Mouse (Mus musculus) liver, adult 10 weeks (tissue): ENCODE measurements around the gene Pced1a. TPM values are rescaled to one million over a fixed set of nuclear protein-coding genes. Genes with fewer than 3 reads are reported as not detected.

Source experiments
- polyA plus RNA-seq: library from polyadenylated mRNA; stranded (reverse); fragments of 350-450 nt; fragmentation: Illumina TruSeq; extraction: RNeasy Lipid Tissue Mini Kit (QIAGEN cat#74804); gene quantifications from one replicate; pipeline ENCODE4 v1.2.3, GENCODE M21; 2014; ENCODE audit warnings: low read depth, low replicate concordance

The Pced1a gene
- 5.1 TPM for polyA plus RNA-seq

GRCm38 (mm10) chr2:130424126-130424853, at the start of gene Pced1a, which contains the start of gene Vps16:
Gene Pced1a (minus strand): TSS chr2:130424701.
Gene Vps16 (plus strand): TSS chr2:130424339.

DNA sequence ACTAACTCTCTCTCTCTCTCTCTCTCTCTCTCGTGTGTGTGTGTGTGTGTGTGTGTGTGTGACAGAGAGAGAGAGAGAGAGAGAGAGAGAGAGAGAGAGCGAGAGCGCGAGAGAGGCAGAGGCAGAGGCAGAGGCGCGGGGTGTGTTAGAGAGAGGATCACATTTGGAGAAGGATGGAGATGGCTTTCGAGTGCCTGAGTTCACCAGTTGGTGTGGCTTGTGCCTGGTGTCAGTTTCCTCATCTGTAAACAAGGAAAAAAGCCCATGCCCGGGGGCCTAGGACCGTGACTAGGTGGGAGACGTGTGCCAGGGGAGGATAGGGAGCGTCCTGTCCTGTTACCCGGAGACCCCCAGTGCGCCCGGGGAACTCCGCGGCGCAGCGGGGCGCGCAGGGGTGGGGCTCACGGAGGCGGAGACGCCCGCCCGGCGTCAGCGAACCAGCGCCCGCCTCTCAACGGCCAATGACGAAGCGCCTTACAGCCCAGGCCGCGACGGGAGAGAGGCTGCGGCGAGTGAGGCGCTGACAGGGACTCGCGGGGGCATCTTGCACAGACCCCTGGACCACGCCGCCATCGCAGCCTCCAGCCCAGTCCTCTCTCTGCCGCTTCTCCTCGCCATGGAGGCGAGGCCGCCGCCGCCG, 25.4 kb upstream of the Pced1a start, which contains the start of gene Ptpra:
TSS of gene Ptpra (plus strand) at position 485 of the 640 bp plus-strand sequence.

DNA sequence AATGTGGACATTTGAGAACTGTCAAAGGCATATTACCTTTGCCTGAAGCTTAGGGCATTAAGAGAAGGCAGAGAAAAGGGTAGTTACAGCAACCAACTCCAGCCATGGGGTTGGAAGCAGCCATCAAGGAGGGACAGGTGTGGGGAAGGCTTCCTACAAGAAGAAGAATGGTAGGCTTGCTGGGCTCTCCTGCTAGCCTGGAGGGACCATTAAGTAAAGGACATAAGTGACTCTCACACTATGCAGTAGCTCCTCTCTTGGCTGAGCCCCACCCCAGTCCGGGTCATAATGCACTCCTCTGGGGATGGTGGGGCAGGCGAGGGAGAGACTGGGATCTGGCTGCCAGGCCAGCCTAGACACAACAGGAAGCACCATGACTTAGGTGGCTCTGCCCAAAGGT, 18.3 kb downstream of the Pced1a start, which contains the start of gene Tmem239:
TSS of gene Tmem239 (plus strand) at position 301 of the 400 bp plus-strand sequence.

DNA sequence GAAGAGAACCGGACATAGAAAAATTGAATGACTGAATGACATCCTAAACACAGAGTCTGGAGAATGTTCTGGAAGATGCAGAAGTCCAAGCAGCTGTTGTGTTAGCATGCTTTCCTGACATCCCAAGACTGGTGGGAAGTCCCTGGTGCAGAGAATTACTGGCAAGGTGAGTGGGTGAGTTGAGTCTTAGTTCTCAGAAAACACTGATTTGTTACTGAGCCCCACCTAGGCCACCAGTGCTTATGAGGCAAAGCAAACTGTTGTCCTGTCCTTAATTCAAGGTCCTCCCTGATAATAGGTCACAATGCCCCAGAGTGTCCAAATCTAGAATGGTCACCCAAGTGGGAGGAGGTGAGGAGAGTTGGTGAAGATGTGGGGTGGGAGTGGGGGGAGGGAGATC, 19.6 kb downstream of the Pced1a start, which contains the start of the genes Gm28372 and 1700020A23Rik:
TSS of gene Gm28372 (plus strand) at position 301 of the 400 bp plus-strand sequence.
TSS of gene 1700020A23Rik (plus strand) at position 321 of the 400 bp plus-strand sequence.

GRCm38 (mm10) chr2:130397186-130397985, 27.1 kb downstream of the Pced1a start, which contains the start of gene Cpxm1:
Gene Cpxm1 (minus strand): TSS chr2:130397574.

Other genes with a start within 250 kb of the Pced1a start
- gene Snrpb, start 245.3 kb downstream of the Pced1a start, polyA plus RNA-seq: 8.1 TPM
- not detected for gene Tmc2, start 229.5 kb downstream of the Pced1a start, polyA plus RNA-seq
- gene Nop56, start 150.3 kb downstream of the Pced1a start, polyA plus RNA-seq: 27.9 TPM
- 114 TPM for gene Idh3b, start 140.2 kb downstream of the Pced1a start, polyA plus RNA-seq
- gene Ebf4, start 129.5 kb downstream of the Pced1a start, polyA plus RNA-seq: not detected
- gene Cpxm1, start 27.1 kb downstream of the Pced1a start, polyA plus RNA-seq: not detected
- not detected for gene Gm28372, start 19.5 kb downstream of the Pced1a start, polyA plus RNA-seq
- gene 1700020A23Rik, start 19.4 kb downstream of the Pced1a start, polyA plus RNA-seq: not detected
- gene Tmem239, start 18.2 kb downstream of the Pced1a start, polyA plus RNA-seq: not detected
- gene Vps16, start 362 bp downstream of the Pced1a start, polyA plus RNA-seq: 15.7 TPM
- 41.6 TPM for gene Ptpra, start 25.6 kb upstream of the Pced1a start, polyA plus RNA-seq
- gene Mrps26, start 139.0 kb upstream of the Pced1a start, polyA plus RNA-seq: 2.6 TPM
- not detected for gene Oxt, start 151.5 kb upstream of the Pced1a start, polyA plus RNA-seq
- not detected for gene Avp, start 157.9 kb upstream of the Pced1a start, polyA plus RNA-seq
- gene Fastkd5, start 205.3 kb upstream of the Pced1a start, polyA plus RNA-seq: 16.1 TPM
- gene Ubox5, start 205.3 kb upstream of the Pced1a start, polyA plus RNA-seq: 2.9 TPM
- gene Lzts3, start 218.1 kb upstream of the Pced1a start, polyA plus RNA-seq: 3.4 TPM
- gene Ddrgk1, start 240.0 kb upstream of the Pced1a start, polyA plus RNA-seq: 18.8 TPM
- 20.9 TPM for gene Itpa, start 242.9 kb upstream of the Pced1a start, polyA plus RNA-seq